Mouse (Mus musculus) myocyte (in vitro differentiated cells): ENCODE results near the gene Zfp612.

ENCODE experiments used
- E2F4 ChIP-seq: IDR thresholded peaks from one replicate; pipeline ENCODE4 v1.6.1; 2011; ENCODE audit warnings: mild to moderate bottlenecking, control low read depth, moderate library complexity; ENCODE audit not compliant: insufficient read depth
- MAX ChIP-seq: IDR thresholded peaks from one replicate; pipeline ENCODE4 v1.6.1; 2011; ENCODE audit warnings: low read depth, mild to moderate bottlenecking, control low read depth
- MYOD1 ChIP-seq, 3 experiments: IDR thresholded peaks; one replicate each; pipeline ENCODE4 v1.6.1; 2011; ENCODE audit warnings: control low read depth in 2 of 3, low read depth in 2 of 3, mild to moderate bottlenecking in 2 of 3, moderate library complexity in 1 of 3; ENCODE audit not compliant: insufficient read length in 2 of 3, control insufficient read depth in 1 of 3
- MYOG ChIP-seq, 3 experiments: IDR thresholded peaks; one replicate each; pipeline ENCODE4 v1.6.1; 2011; ENCODE audit warnings: control low read depth in 2 of 3, low read depth in 2 of 3, mild to moderate bottlenecking in 2 of 3; ENCODE audit not compliant: insufficient read length in 2 of 3, control insufficient read depth in 1 of 3, insufficient read depth in 1 of 3
- POLR2A ChIP-seq: IDR thresholded peaks from one replicate; pipeline ENCODE4 v1.6.1; 2011; ENCODE audit warnings: low read depth, mild to moderate bottlenecking, control low read depth, moderate library complexity; ENCODE audit not compliant: insufficient read length
- POLR2AphosphoS2 ChIP-seq: IDR thresholded peaks from one replicate; pipeline ENCODE4 v1.6.1; 2011; ENCODE audit warnings: low read depth, control low read depth; ENCODE audit not compliant: insufficient read length
- REST ChIP-seq: IDR thresholded peaks from one replicate; pipeline ENCODE4 v1.6.1; 2011; ENCODE audit warnings: mild to moderate bottlenecking, control low read depth, moderate library complexity; ENCODE audit not compliant: insufficient read depth, insufficient read length
- SRF ChIP-seq: IDR thresholded peaks from one replicate; pipeline ENCODE4 v1.6.1; 2011; ENCODE audit warnings: low read depth; ENCODE audit not compliant: control insufficient read depth, insufficient read length
- TCF12 ChIP-seq: IDR thresholded peaks from one replicate; pipeline ENCODE4 v1.6.1; 2011; ENCODE audit warnings: mild to moderate bottlenecking, control low read depth; ENCODE audit not compliant: poor library complexity, insufficient read depth, severe bottlenecking
- USF1 ChIP-seq: IDR thresholded peaks from one replicate; pipeline ENCODE4 v1.6.1; 2011; ENCODE audit warnings: low read depth, mild to moderate bottlenecking, control low read depth, moderate library complexity

GRCm38 (mm10) chr8:110074496-110074895, 5.0 kb upstream of the Zfp612 start:
- TF ChIP-seq POLR2A (no peak), MAX (no peak), E2F4 (no peak), TCF12 (no peak), USF1 (no peak), SRF (no peak), MYOG (IDR thresholded peaks at IDR 0.05; ENCODE audit: control insufficient read depth in 1 of 3, insufficient read depth in 1 of 3, insufficient read length in 2 of 3, low read depth in 2 of 3) (no peak), POLR2AphosphoS2 (no peak), MYOD1 (IDR thresholded peaks at IDR 0.05; ENCODE audit: control insufficient read depth in 1 of 3, insufficient read length in 2 of 3, low read depth in 2 of 3) (no peak), REST (no peak)
